Mouse (Mus musculus) erythroblast, embryonic 14.5 days (primary cell): ENCODE data around the gene Crabp1. TPM values are rescaled to one million over a fixed set of nuclear protein-coding genes. Genes with fewer than 3 reads are reported as not detected.

Experiments
- H3K27me3 ChIP-seq: 2 replicates; pipeline ENCODE4 v1.6.1; 2012; ENCODE audit warnings: inconsistent platforms; ENCODE audit not compliant: control insufficient read depth
- H3K36me3 ChIP-seq: 2 replicates; pipeline ENCODE4 v1.6.1; 2012; ENCODE audit warnings: mild to moderate bottlenecking, inconsistent platforms; ENCODE audit not compliant: control insufficient read depth
- H3K4me1 ChIP-seq: 2 replicates; pipeline ENCODE4 v1.6.1; 2012; ENCODE audit warnings: inconsistent platforms; ENCODE audit not compliant: control insufficient read depth
- H3K4me3 ChIP-seq: replicated peaks from 2 replicates; pipeline ENCODE3; 2012; ENCODE audit warnings: moderate library complexity, mild to moderate bottlenecking, inconsistent platforms
- H3K9me3 ChIP-seq: 2 replicates; pipeline ENCODE4 v1.6.1; 2012; ENCODE audit warnings: low read length, inconsistent platforms, mixed read lengths; ENCODE audit not compliant: control insufficient read depth
- GATA1 ChIP-seq: IDR thresholded peaks from 2 replicates; pipeline ENCODE4 v1.6.1; 2012; ENCODE audit warnings: low read length, inconsistent platforms, mixed read lengths
- TAL1 ChIP-seq: IDR thresholded peaks from 3 replicates; pipeline ENCODE4 v1.6.1; 2012; ENCODE audit warnings: low read length, inconsistent platforms, mixed read lengths
- polyA plus RNA-seq: library from polyadenylated mRNA; stranded (reverse); fragments of >175 nt; gene quantifications from 2 replicates; pipeline ENCODE4 v1.2.3, GENCODE M21; 2012

Crabp1 gene
- polyA plus RNA-seq, 1 experiment, result not detected

DNA sequence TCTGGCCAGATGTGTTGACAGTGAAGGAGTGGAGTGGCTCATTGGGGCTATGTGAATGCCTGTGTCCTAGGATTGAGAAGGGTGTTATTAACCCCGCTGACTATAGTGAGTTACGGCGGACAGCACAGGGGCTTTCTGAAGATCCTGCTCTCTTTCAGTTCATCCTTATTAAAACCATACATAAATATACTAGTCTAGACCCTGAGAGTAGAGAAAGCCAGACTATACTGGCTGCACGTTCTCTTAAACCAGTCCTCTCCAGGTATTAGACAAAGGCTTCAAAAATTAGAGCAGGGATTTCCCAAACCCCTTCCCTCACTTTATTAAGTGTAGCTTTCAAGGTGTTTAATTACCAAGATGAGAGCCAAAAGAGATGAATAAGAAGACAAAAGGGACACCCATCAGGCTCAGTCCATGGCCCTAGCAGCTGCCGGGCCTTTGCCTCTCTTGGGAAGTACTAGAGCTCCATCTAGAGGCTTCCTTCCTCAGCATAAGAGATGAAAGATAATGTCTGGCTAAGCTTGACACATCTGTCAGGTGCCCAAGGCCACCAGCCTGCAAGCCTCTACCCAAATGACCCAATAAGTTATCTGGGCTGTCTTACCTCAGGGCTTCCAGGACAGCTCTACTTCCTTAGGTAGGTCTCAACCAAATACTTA, 57.0 kb downstream of the Crabp1 start:
- H3K27me3 ChIP-seq, result no peaks in the 10 kb centered on the region; the same call in 1 of the 2 replicates
- no peak for TF ChIP-seq GATA1
- TF ChIP-seq TAL1, result no peak
- no peak overlapping the region for H3K4me3 ChIP-seq
- H3K4me1 ChIP-seq, result no peaks in the 10 kb centered on the region
- no peaks in the 10 kb centered on the region for H3K36me3 ChIP-seq
- no peaks in the 10 kb centered on the region for H3K9me3 ChIP-seq

Other genes starting within 250 kb of the Crabp1 start
- gene Sh2d7, start 225.8 kb upstream of the Crabp1 start, polyA plus RNA-seq, result not detected in 2 replicates
- gene Cib2, start 204.5 kb upstream of the Crabp1 start, polyA plus RNA-seq, result 0.04 and 0.08 TPM in 2 replicates
- gene Idh3a, start 178.4 kb upstream of the Crabp1 start, polyA plus RNA-seq, result 0.99 and 1.1 TPM in 2 replicates
- not detected in 2 replicates for gene Acsbg1, start 102.9 kb upstream of the Crabp1 start, polyA plus RNA-seq
- 7.7 and 8.4 TPM in 2 replicates for gene Dnaja4, start 65.9 kb upstream of the Crabp1 start, polyA plus RNA-seq
- 1.2 and 2.7 TPM in 2 replicates for gene Wdr61, start 30.2 kb upstream of the Crabp1 start, polyA plus RNA-seq
- gene Ireb2, start 99.0 kb downstream of the Crabp1 start, polyA plus RNA-seq, result 0.06 and 0.08 TPM in 2 replicates
- 0.01 TPM in 1 of 2 replicates, not detected in the other for gene Hykk, start 152.5 kb downstream of the Crabp1 start, polyA plus RNA-seq
- gene Psma4, start 186.0 kb downstream of the Crabp1 start, polyA plus RNA-seq, result 0.87 and 1.2 TPM in 2 replicates
- not detected in 2 replicates for gene AY074887, start 186.2 kb downstream of the Crabp1 start, polyA plus RNA-seq
- not detected in 2 replicates for gene Chrna5, start 216.1 kb downstream of the Crabp1 start, polyA plus RNA-seq